In genomic region chr8:108820634-108821033, GRCm38 (mm10) we compare ENCODE assay signal across 9 mouse cellular contexts.
DNase-seq lines count a peak whose midpoint lies in the region; ATAC-seq lines count a peak whose summit lies in the region.
"Had no signal": no experiment of that assay in that cellular context is flagged by ENCODE, and none has a peak within 500 bp of the region (broad histone marks: within the 10 kb centered on the region; RNA-seq: fewer than 3 reads in every experiment).

No protein-coding gene starts in this region.

- intact Hi-C loops in heart, postnatal 36 days (cut with DNase I), result no loop called here

- 13% methylated on average over 6 of the region's 6 CpGs for WGBS in heart, embryonic 11.5 days (ENCODE audit: insufficient replicate concordance)
- WGBS in forebrain, embryonic 16.5 days, result 12% methylated on average over 6 of the region's 6 CpGs
- 16% methylated on average over 6 of the region's 6 CpGs for WGBS in kidney, embryonic 14.5 days

- H3K9ac ChIP-seq in heart, embryonic 11.5 days (ENCODE audit: low read depth, low read length), result no peak overlapping the region
- H3K9ac ChIP-seq in forebrain, embryonic 16.5 days (replicated peaks; ENCODE audit: low read depth, low read length), result no peak overlapping the region
- H3K9ac ChIP-seq in kidney, embryonic 14.5 days (ENCODE audit: low read depth, low read length), result no peak overlapping the region

- no peaks in the 10 kb centered on the region for H3K27me3 ChIP-seq in heart, embryonic 11.5 days (ENCODE audit: control insufficient read depth, insufficient read depth, low read length)
- H3K27me3 ChIP-seq in forebrain, embryonic 16.5 days (replicated peaks; ENCODE audit: control insufficient read depth, insufficient read depth, low read length), result no peaks in the 10 kb centered on the region; the same call in 1 of the 2 replicates
- no peaks in the 10 kb centered on the region for H3K27me3 ChIP-seq in kidney, embryonic 14.5 days (ENCODE audit: control insufficient read depth, insufficient read depth, low read length)

- H3K4me1 ChIP-seq in heart, embryonic 11.5 days (ENCODE audit: control insufficient read depth, insufficient read depth, low read length), result peaks cover 20% of the 10 kb centered on the region
- peaks cover 24% of the 10 kb centered on the region for H3K4me1 ChIP-seq in forebrain, embryonic 16.5 days (replicated peaks; ENCODE audit: control insufficient read depth, insufficient read depth, low read length)
- peaks cover 41% of the 10 kb centered on the region for H3K4me1 ChIP-seq in kidney, embryonic 14.5 days (ENCODE audit: control insufficient read depth, insufficient read depth, low read length)

- no peaks in the 10 kb centered on the region for H3K36me3 ChIP-seq in heart, embryonic 11.5 days (ENCODE audit: control insufficient read depth, insufficient read depth, low read length)
- H3K36me3 ChIP-seq in forebrain, embryonic 16.5 days (ENCODE audit: control insufficient read depth, insufficient read depth), result no peaks in the 10 kb centered on the region
- no peaks in the 10 kb centered on the region for H3K36me3 ChIP-seq in kidney, embryonic 14.5 days (ENCODE audit: control insufficient read depth, insufficient read depth, low read length)

- no peaks in the 10 kb centered on the region for H3K9me3 ChIP-seq in heart, embryonic 11.5 days (replicated peaks; ENCODE audit: control insufficient read depth, low read length)
- no peaks in the 10 kb centered on the region for H3K9me3 ChIP-seq in forebrain, embryonic 16.5 days (ENCODE audit: control insufficient read depth, low read length)
- no peaks in the 10 kb centered on the region for H3K9me3 ChIP-seq in kidney, embryonic 14.5 days (ENCODE audit: control insufficient read depth, low read length)

- peak; percentile 86 for ATAC-seq in heart, embryonic 11.5 days (replicated peaks; ENCODE audit: insufficient number of reproducible peaks, low FRiP score, low TSS enrichment)
- ATAC-seq in forebrain, embryonic 16.5 days, result peak; percentile 75
- peak; percentile 85 for ATAC-seq in kidney, embryonic 14.5 days (ENCODE audit: low FRiP score, low TSS enrichment)

- H3K4me3 ChIP-seq in heart, embryonic 11.5 days (ENCODE audit: low read depth, low read length), result peak overlapping the region; percentile 31
- H3K4me3 ChIP-seq in forebrain, embryonic 16.5 days (replicated peaks; ENCODE audit: low read length), result 0 out of 2 replicates have a peak overlapping the region, but pooled peaks have one; percentile 12
- H3K4me3 ChIP-seq in kidney, embryonic 14.5 days (ENCODE audit: low read length), result peak overlapping the region; percentile 1; the same call in 1 of the 2 replicates
- H3K4me3 ChIP-seq: megakaryocyte, embryonic 14.5 days had no signal

- no peak for DNase-seq in heart, postnatal 36 days
- DNase-seq in lung, postnatal 14 days, result peak; percentile 70
- DNase-seq in spleen, postnatal 4 days (ENCODE audit: low spot score in 2 of 2), result peak; percentile 69 to 73
- no peak for DNase-seq in layer of hippocampus, postnatal 14 days (ENCODE audit: low spot score in 2 of 2)
- no peak for DNase-seq in right cerebral cortex, adult 2 months (ENCODE audit: low spot score in 2 of 2)

- no peak overlapping the region for H3K27ac ChIP-seq in heart, embryonic 11.5 days (ENCODE audit: low read depth, low read length)
- no peak overlapping the region for H3K27ac ChIP-seq in forebrain, embryonic 16.5 days (ENCODE audit: low read length)
- no peak overlapping the region for H3K27ac ChIP-seq in kidney, embryonic 14.5 days (ENCODE audit: low read depth, low read length)

- H3K4me2 ChIP-seq in heart, embryonic 11.5 days, result peak overlapping the region; percentile 65
- H3K4me2 ChIP-seq in forebrain, embryonic 16.5 days (ENCODE audit: low read length), result peak overlapping the region; percentile 20
- H3K4me2 ChIP-seq in kidney, embryonic 14.5 days (replicated peaks; ENCODE audit: low read depth, low read length), result peak overlapping the region; percentile 35

Comparison
In these comparisons a context has a peak if more than half of its experiments do, and no peak if none do; other contexts are left out.
1. DNase-seq: peak in lung, postnatal 14 days (single experiment) and spleen, postnatal 4 days (2 of 2); none in heart, postnatal 36 days (0 of 2), layer of hippocampus, postnatal 14 days (0 of 2) and right cerebral cortex, adult 2 months (0 of 2).
2. Peak in every context shown above with its lines, with median percentiles within 50 percentile points of each other: ATAC-seq, H3K4me2 ChIP-seq and H3K4me3 ChIP-seq.